Mouse (Mus musculus) kidney, postnatal 10 days (tissue): ENCODE measurements around the gene Cnn1.
"Not testable (repeated sequence)": the region's sequence is repeated elsewhere in the genome, so short reads cannot be mapped to it uniquely, and the experiment has no call there.

Experiments
- DNase-seq: peaks from one replicate; pipeline ENCODE4 v3.0.0; 2021; ENCODE audit warnings: mixed read lengths

Gene Cnn1

GRCm38 (mm10) chr9:22098993-22099696 is at the start of gene Cnn1:
TSS of gene Cnn1 (plus strand) at chr9:22099216.
- DNase-seq: peak; percentile 47

- no peak for DNase-seq
Observed at GRCm38 (mm10) chr9:22049315-22049714, 49.7 kb upstream of the Cnn1 start.

GRCm38 (mm10) chr9:22049721-22050270 is 49.2 kb upstream of the Cnn1 start:
- no peak for DNase-seq

- DNase-seq: peak; percentile 72
Observed at GRCm38 (mm10) chr9:22050351-22050889, 48.6 kb upstream of the Cnn1 start.

- DNase-seq: no peak
Observed at GRCm38 (mm10) chr9:22051161-22051957, 47.7 kb upstream of the Cnn1 start.

- DNase-seq: no peak
Observed at GRCm38 (mm10) chr9:22051958-22052254, 47.1 kb upstream of the Cnn1 start, which contains the start of gene Elavl3. TSS of gene Elavl3 (minus strand) at chr9:22052023.

- DNase-seq: peak; percentile 53
Observed at GRCm38 (mm10) chr9:22053657-22054056, 45.4 kb upstream of the Cnn1 start.

- DNase-seq: peak; percentile 83
Observed at GRCm38 (mm10) chr9:22054411-22055076, 44.5 kb upstream of the Cnn1 start.

GRCm38 (mm10) chr9:22055713-22056112 is 43.3 kb upstream of the Cnn1 start:
- DNase-seq: no peak

GRCm38 (mm10) chr9:22056303-22056910 is 42.6 kb upstream of the Cnn1 start:
- DNase-seq: no peak

GRCm38 (mm10) chr9:22057031-22057517 is 41.9 kb upstream of the Cnn1 start:
- DNase-seq: no peak

- no peak for DNase-seq
Observed at GRCm38 (mm10) chr9:22058011-22058424, 41.0 kb upstream of the Cnn1 start.

GRCm38 (mm10) chr9:22061339-22061738 is 37.7 kb upstream of the Cnn1 start:
- no peak for DNase-seq

GRCm38 (mm10) chr9:22064341-22064740 is 34.7 kb upstream of the Cnn1 start:
- DNase-seq: no peak

- no peak for DNase-seq
Observed at GRCm38 (mm10) chr9:22065642-22066041, 33.4 kb upstream of the Cnn1 start.

- peak; percentile 84 for DNase-seq
Observed at GRCm38 (mm10) chr9:22066433-22066832, 32.6 kb upstream of the Cnn1 start.

GRCm38 (mm10) chr9:22067195-22067594 is 31.8 kb upstream of the Cnn1 start:
- DNase-seq: no peak

- no peak for DNase-seq
Observed at GRCm38 (mm10) chr9:22069881-22070553, 29.0 kb upstream of the Cnn1 start.

- peak; percentile 99 for DNase-seq
Observed at GRCm38 (mm10) chr9:22070791-22071573, 28.0 kb upstream of the Cnn1 start, which contains the start of the genes Gm49318 and Zfp653. TSS of gene Gm49318 (minus strand) at chr9:22071259. TSS of gene Zfp653 (minus strand) at chr9:22071376.

GRCm38 (mm10) chr9:22072276-22072675 is 26.7 kb upstream of the Cnn1 start:
- DNase-seq: peak; percentile 37

GRCm38 (mm10) chr9:22075778-22076177 is 23.2 kb upstream of the Cnn1 start:
- not testable (repeated sequence) for DNase-seq
